Mouse (Mus musculus) spleen, adult 2 months (tissue): ENCODE data around the gene Podn. TPM values are rescaled to one million over a fixed set of nuclear protein-coding genes. Genes with fewer than 3 reads are reported as not detected.
"Not testable (repeated sequence)": the region's sequence is repeated elsewhere in the genome, so short reads cannot be mapped to it uniquely, and the experiment has no call there.

Source experiments
- DNase-seq, 2 experiments: peaks; one replicate each; pipeline versions ENCODE4 v3.0.0 to v3.0.0-alpha.2; 2012 to 2021; ENCODE audit warnings: low spot score in 2 of 2, low read depth in 1 of 2
- H3K27ac ChIP-seq: fragments of 200-500 bp; 2 replicates; pipeline ENCODE4 v1.5.1; 2012; ENCODE audit warnings: low read length, inconsistent platforms; ENCODE audit not compliant: insufficient read depth
- H3K27me3 ChIP-seq: fragments of 200-500 bp; 2 replicates; pipeline ENCODE4 v1.6.1; 2012; ENCODE audit warnings: mild to moderate bottlenecking, moderate library complexity, low read length, inconsistent platforms; ENCODE audit not compliant: control insufficient read depth, insufficient read depth
- H3K36me3 ChIP-seq: fragments of 200-500 bp; 2 replicates; pipeline ENCODE4 v1.6.1; 2012; ENCODE audit warnings: mild to moderate bottlenecking, low read length, inconsistent platforms; ENCODE audit not compliant: control insufficient read depth, insufficient read depth
- H3K4me1 ChIP-seq: fragments of 200-500 bp; 2 replicates; pipeline ENCODE4 v1.6.1; 2011; ENCODE audit warnings: inconsistent platforms; ENCODE audit not compliant: control insufficient read depth, insufficient read depth, insufficient read length
- H3K4me3 ChIP-seq: fragments of 200-500 bp; 2 replicates; pipeline ENCODE4 v1.5.1; 2011; ENCODE audit warnings: mild to moderate bottlenecking, inconsistent platforms; ENCODE audit not compliant: insufficient read depth, insufficient read length; ENCODE audit errors: extremely low read depth
- CTCF ChIP-seq: fragments of 200-500 bp; IDR thresholded peaks from 2 replicates; pipeline ENCODE4 v1.5.1; 2011; ENCODE audit warnings: mild to moderate bottlenecking, inconsistent platforms; ENCODE audit not compliant: insufficient read depth, insufficient read length, insufficient replicate concordance; ENCODE audit errors: extremely low read depth
- POLR2A ChIP-seq: fragments of 200-500 bp; IDR thresholded peaks from 2 replicates; pipeline ENCODE4 v1.6.1; 2011; ENCODE audit warnings: low read depth, low read length, inconsistent platforms
- WGBS: fragments of 180-500 bp; shearing (Covaris S2); methylation state at CpG from one replicate; pipeline ENCODE4 v1.1.7; 2018; 5-methylcytosine and 5-hydroxymethylcytosine counted together
- polyA plus RNA-seq: library from polyadenylated mRNA; depleted of rRNA; stranded (reverse); fragments of >200 nt; gene quantifications from 2 replicates; pipeline ENCODE4 v1.2.3, GENCODE M21; 2012; rRNA removed

Gene Podn
- polyA plus RNA-seq, result 8.0 and 8.7 TPM in 2 replicates

- no peak for DNase-seq
- no peak within 1 kb of the TSS for H3K4me3 ChIP-seq
- 91% methylated on average over 4 of the region's 4 CpGs for WGBS
- H3K27me3 ChIP-seq, result no peaks in the 10 kb centered on the region
- no peak within 1 kb of the TSS for H3K27ac ChIP-seq
- no peak for TF ChIP-seq POLR2A
- TF ChIP-seq CTCF, result no peak
- no peaks in the 10 kb centered on the region for H3K4me1 ChIP-seq
- peaks cover 7% of the 10 kb centered on the region for H3K36me3 ChIP-seq
These were observed at the start of gene Podn for GRCm38 (mm10) chr4:108096345-108096744. Gene Podn (minus strand): TSS chr4:108096445.

- H3K4me3 ChIP-seq, H3K27me3 ChIP-seq, H3K27ac ChIP-seq, H3K4me1 ChIP-seq, H3K36me3 ChIP-seq, DNase-seq: not testable (repeated sequence)
- WGBS, result 72% methylated on average over 3 of the region's 3 CpGs
These were observed 49.3 kb upstream of the Podn start for GRCm38 (mm10) chr4:108145554-108145953.

GRCm38 (mm10) chr4:108144880-108145279 is 48.6 kb upstream of the Podn start, which contains the start of gene Scp2:
Gene Scp2 (minus strand): TSS chr4:108144998.
- no peak for DNase-seq
- no peak within 1 kb of the TSS for H3K27ac ChIP-seq

GRCm38 (mm10) chr4:108143778-108144177 is 47.5 kb upstream of the Podn start:
- Histone ChIP-seq H3K36me3 (no peaks in the 10 kb centered on the region), H3K4me1 (no peaks in the 10 kb centered on the region), H3K27me3 (no peaks in the 10 kb centered on the region), H3K27ac (no peak overlapping the region), H3K4me3 (no peak overlapping the region)
- DNase-seq, result no peak
- TF ChIP-seq CTCF (no peak), POLR2A (no peak)

More at GRCm38 (mm10) chr4:108144880-108145279, 48.6 kb upstream of the Podn start, which contains the start of gene Scp2:
- TF ChIP-seq POLR2A (no peak), CTCF (no peak)
- H3K4me1 ChIP-seq, result no peaks in the 10 kb centered on the region
- 90% methylated on average over 1 of the region's 1 CpGs for WGBS
- H3K27me3 ChIP-seq, result no peaks in the 10 kb centered on the region
- H3K36me3 ChIP-seq, result no peaks in the 10 kb centered on the region
- no peak within 1 kb of the TSS for H3K4me3 ChIP-seq

- not testable (repeated sequence) for DNase-seq, H3K36me3 ChIP-seq, H3K27ac ChIP-seq, H3K4me1 ChIP-seq, H3K4me3 ChIP-seq, H3K27me3 ChIP-seq
- 85% methylated on average over 2 of the region's 2 CpGs for WGBS
These were observed 46.9 kb upstream of the Podn start for GRCm38 (mm10) chr4:108143178-108143577.

GRCm38 (mm10) chr4:108136938-108137337 is 40.7 kb upstream of the Podn start:
- H3K4me3 ChIP-seq, result no peak overlapping the region
- H3K27ac ChIP-seq, result no peak overlapping the region
- no peaks in the 10 kb centered on the region for H3K36me3 ChIP-seq
- no peaks in the 10 kb centered on the region for H3K4me1 ChIP-seq
- DNase-seq, result no peak
- 90% methylated on average over 5 of the region's 5 CpGs for WGBS
- no peak for TF ChIP-seq CTCF
- no peak for TF ChIP-seq POLR2A
- no peaks in the 10 kb centered on the region for H3K27me3 ChIP-seq

- no peak overlapping the region for H3K4me3 ChIP-seq
- H3K27me3 ChIP-seq, result no peaks in the 10 kb centered on the region
- TF ChIP-seq CTCF (no peak), POLR2A (no peak)
- WGBS, result 91% methylated on average over 3 of the region's 3 CpGs
- no peaks in the 10 kb centered on the region for H3K4me1 ChIP-seq
- H3K27ac ChIP-seq, result no peak overlapping the region
- no peak for DNase-seq
- no peaks in the 10 kb centered on the region for H3K36me3 ChIP-seq
These were observed 34.2 kb upstream of the Podn start for GRCm38 (mm10) chr4:108130452-108130851.

- DNase-seq, result no peak
- TF ChIP-seq CTCF (no peak), POLR2A (no peak)
- whole genome bisulfite sequencing, result 93% methylated on average over 2 of the region's 2 CpGs
- Histone ChIP-seq H3K4me1 (no peaks in the 10 kb centered on the region), H3K27ac (no peak overlapping the region), H3K36me3 (no peaks in the 10 kb centered on the region), H3K4me3 (no peak overlapping the region), H3K27me3 (no peaks in the 10 kb centered on the region)
These were observed 32.1 kb upstream of the Podn start for GRCm38 (mm10) chr4:108128339-108128738.
